Mouse (Mus musculus): ENCODE data around the gene Cdh22. TPM values are rescaled to one million over a fixed set of nuclear protein-coding genes. Genes with fewer than 3 reads are reported as not detected.
A peak's percentile ranks its signal among the peaks of the same experiment; 100 is the strongest.

The Cdh22 gene
- polyA plus RNA-seq, 1 experiment from 2014 or later = 5.6 TPM

DNA sequence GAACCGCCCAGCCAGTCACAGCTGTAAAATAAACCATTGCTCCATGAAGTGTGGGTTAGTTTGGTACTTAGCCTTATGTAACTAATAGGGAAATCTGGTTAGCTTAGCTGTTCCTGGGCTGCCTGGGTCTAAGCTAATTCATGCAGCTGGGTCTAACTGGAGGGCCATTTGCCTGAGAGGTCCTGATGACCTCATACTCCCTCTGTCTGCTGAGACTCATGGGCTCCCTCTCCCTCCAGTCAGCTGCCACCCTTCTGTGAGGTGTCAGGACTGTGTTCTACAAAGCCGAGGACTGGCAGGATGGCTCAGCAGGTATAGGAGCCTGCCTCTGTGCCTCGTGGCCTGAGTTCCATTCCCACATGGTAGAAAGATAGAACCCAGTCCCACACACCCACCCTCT lies 84.9 kb downstream of the Cdh22 start:
- Histone ChIP-seq H3K36me3 (ENCODE audit: control insufficient read depth, insufficient read depth) (no peaks in the 10 kb centered on the region), H3K4me1 (replicated peaks; ENCODE audit: control insufficient read depth, insufficient read depth, low read length) (peaks cover 11% of the 10 kb centered on the region), H3K27me3 (replicated peaks; ENCODE audit: control insufficient read depth, insufficient read depth, low read length) (no peaks in the 10 kb centered on the region), H3K4me2 (ENCODE audit: low read length) (no peak overlapping the region), H3K9me3 (ENCODE audit: control insufficient read depth, low read length) (peaks cover 2% of the 10 kb centered on the region; the same call in 1 of the 2 replicates), H3K27ac (ENCODE audit: low read length) (no peak overlapping the region), H3K9ac (replicated peaks; ENCODE audit: low read depth, low read length) (no peak overlapping the region), H3K4me3 (replicated peaks; ENCODE audit: low read length) (no peak overlapping the region)
- WGBS = 58% methylated on average over 3 of the region's 3 CpGs
- 0 out of 2 replicates have a peak, but pooled peaks have one; percentile 8 for ATAC-seq

DNA sequence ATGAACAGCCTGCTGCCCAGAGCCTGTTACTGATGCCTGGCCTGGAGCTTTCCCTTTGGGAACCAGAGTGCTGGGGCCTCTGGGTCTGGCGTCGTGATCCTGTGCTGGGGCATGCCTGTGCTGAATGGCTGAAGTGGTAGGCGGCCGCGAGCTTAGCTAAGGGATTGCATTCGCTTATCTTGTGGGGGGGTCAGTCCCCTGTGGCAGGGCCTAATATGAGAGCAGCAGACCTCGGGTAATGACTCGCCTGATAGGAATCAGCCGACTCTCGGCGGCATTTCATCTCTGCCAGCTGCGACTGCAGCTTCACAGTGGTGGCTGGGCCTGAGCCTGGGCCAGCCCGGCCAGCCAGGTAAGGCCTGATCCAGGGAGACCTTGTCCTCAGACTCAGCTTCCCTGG lies 88.8 kb downstream of the Cdh22 start:
- 73% methylated on average over 13 of the region's 13 CpGs for WGBS
- H3K27me3 ChIP-seq (replicated peaks; ENCODE audit: control insufficient read depth, insufficient read depth, low read length) = no peaks in the 10 kb centered on the region
- ATAC-seq = no peak
- no peak overlapping the region for H3K4me2 ChIP-seq (ENCODE audit: low read length)
- peaks cover 2% of the 10 kb centered on the region; the same call in 1 of the 2 replicates for H3K9me3 ChIP-seq (ENCODE audit: control insufficient read depth, low read length)
- H3K36me3 ChIP-seq (ENCODE audit: control insufficient read depth, insufficient read depth) = no peaks in the 10 kb centered on the region
- H3K4me3 ChIP-seq (replicated peaks; ENCODE audit: low read length) = no peak overlapping the region
- no peak overlapping the region for H3K9ac ChIP-seq (replicated peaks; ENCODE audit: low read depth, low read length)
- no peak overlapping the region for H3K27ac ChIP-seq (ENCODE audit: low read length)
- no peaks in the 10 kb centered on the region for H3K4me1 ChIP-seq (replicated peaks; ENCODE audit: control insufficient read depth, insufficient read depth, low read length)

DNA sequence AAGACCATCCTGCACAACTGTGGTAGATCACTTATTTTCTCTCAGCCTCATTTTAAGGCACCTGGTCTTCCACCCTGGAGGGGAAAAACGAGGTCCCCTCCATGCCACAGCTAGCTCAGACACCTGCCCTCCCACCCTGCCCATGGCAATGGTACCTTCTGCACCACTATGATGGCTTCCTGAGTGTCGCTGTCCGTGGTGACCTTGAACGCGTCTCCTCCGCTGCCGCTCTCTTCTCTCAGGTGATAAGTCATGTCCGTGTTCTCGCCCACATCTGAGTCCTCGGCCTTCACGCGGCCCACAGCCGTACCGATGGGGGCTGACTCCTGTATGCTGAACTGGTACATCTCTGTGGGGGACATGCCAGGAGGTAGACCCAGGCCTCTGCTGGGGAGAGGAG lies 91.2 kb downstream of the Cdh22 start:
- H3K4me1 ChIP-seq (replicated peaks; ENCODE audit: control insufficient read depth, insufficient read depth, low read length) = peaks cover 2% of the 10 kb centered on the region; the same call in 1 of the 2 replicates
- no peak overlapping the region for H3K9ac ChIP-seq (replicated peaks; ENCODE audit: low read depth, low read length)
- no peak overlapping the region for H3K4me2 ChIP-seq (ENCODE audit: low read length)
- peaks cover 2% of the 10 kb centered on the region; the same call in 1 of the 2 replicates for H3K9me3 ChIP-seq (ENCODE audit: control insufficient read depth, low read length)
- H3K36me3 ChIP-seq (ENCODE audit: control insufficient read depth, insufficient read depth) = no peaks in the 10 kb centered on the region
- H3K27ac ChIP-seq (ENCODE audit: low read length) = no peak overlapping the region
- ATAC-seq = no peak
- 81% methylated on average over 14 of the region's 14 CpGs for WGBS
- H3K27me3 ChIP-seq (replicated peaks; ENCODE audit: control insufficient read depth, insufficient read depth, low read length) = no peaks in the 10 kb centered on the region
- H3K4me3 ChIP-seq (replicated peaks; ENCODE audit: low read length) = no peak overlapping the region

DNA sequence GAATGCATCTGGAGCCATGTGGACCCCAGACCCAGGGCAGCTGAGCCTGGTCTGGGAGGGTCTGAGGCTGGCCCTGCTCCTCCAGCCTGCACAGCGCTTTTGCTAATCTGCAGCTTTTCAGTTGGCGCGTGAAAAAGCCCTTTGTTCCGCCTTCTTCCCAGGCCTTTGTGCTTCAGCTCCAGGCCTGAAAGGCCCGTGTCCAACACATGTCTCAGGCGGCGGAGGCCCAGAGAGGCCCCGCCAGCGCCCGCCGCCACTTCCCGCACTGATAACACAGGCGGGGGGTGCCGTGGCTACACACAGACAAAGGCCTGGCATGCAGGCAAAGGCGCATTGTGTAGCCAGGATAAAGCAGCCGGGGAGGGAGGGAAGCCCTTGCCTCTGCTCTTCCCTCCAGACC lies 98.6 kb downstream of the Cdh22 start:
- H3K4me2 ChIP-seq (ENCODE audit: low read length) = no peak overlapping the region
- peak; percentile 65 for ATAC-seq
- peak overlapping the region; percentile 20 for H3K9ac ChIP-seq (replicated peaks; ENCODE audit: low read depth, low read length)
- no peaks in the 10 kb centered on the region for H3K27me3 ChIP-seq (replicated peaks; ENCODE audit: control insufficient read depth, insufficient read depth, low read length)
- no peak overlapping the region for H3K4me3 ChIP-seq (replicated peaks; ENCODE audit: low read length)
- no peaks in the 10 kb centered on the region for H3K9me3 ChIP-seq (ENCODE audit: control insufficient read depth, low read length)
- peaks cover 33% of the 10 kb centered on the region for H3K4me1 ChIP-seq (replicated peaks; ENCODE audit: control insufficient read depth, insufficient read depth, low read length)
- H3K36me3 ChIP-seq (ENCODE audit: control insufficient read depth, insufficient read depth) = no peaks in the 10 kb centered on the region
- 3% methylated on average over 16 of the region's 16 CpGs for WGBS
- H3K27ac ChIP-seq (ENCODE audit: low read length) = peak overlapping the region; percentile 68

DNA sequence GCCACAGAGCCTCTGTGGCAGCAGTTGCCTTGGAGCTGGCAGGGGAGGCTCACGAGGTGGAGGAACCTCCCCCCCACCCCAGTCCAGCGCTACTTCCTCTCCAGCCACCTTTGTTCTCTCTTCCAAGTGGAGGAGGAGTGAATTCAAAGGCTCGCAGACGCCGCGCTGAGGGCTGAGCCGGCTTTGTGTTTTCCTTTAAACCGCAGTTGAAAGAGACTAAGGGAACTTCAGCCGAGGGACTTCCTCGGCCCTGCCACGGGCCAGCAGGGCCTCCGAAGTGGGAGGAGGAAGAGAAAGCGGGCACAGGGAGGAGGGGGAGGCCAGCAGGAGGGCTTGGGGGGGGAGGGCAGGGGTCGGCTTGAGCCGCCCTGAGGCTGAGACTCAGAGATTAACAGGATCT lies 101.1 kb downstream of the Cdh22 start:
- no peak overlapping the region for H3K4me3 ChIP-seq (replicated peaks; ENCODE audit: low read length)
- peak overlapping the region; percentile 46 for H3K9ac ChIP-seq (replicated peaks; ENCODE audit: low read depth, low read length)
- H3K27me3 ChIP-seq (replicated peaks; ENCODE audit: control insufficient read depth, insufficient read depth, low read length) = no peaks in the 10 kb centered on the region
- H3K27ac ChIP-seq (ENCODE audit: low read length) = peak overlapping the region; percentile 53
- ATAC-seq = peak; percentile 34
- H3K4me2 ChIP-seq (ENCODE audit: low read length) = peak overlapping the region; percentile 19; the same call in 1 of the 2 replicates
- peaks cover 33% of the 10 kb centered on the region for H3K4me1 ChIP-seq (replicated peaks; ENCODE audit: control insufficient read depth, insufficient read depth, low read length)
- H3K9me3 ChIP-seq (ENCODE audit: control insufficient read depth, low read length) = no peaks in the 10 kb centered on the region
- H3K36me3 ChIP-seq (ENCODE audit: control insufficient read depth, insufficient read depth) = no peaks in the 10 kb centered on the region
- WGBS = under 1% methylated on average over 15 of the region's 15 CpGs

DNA sequence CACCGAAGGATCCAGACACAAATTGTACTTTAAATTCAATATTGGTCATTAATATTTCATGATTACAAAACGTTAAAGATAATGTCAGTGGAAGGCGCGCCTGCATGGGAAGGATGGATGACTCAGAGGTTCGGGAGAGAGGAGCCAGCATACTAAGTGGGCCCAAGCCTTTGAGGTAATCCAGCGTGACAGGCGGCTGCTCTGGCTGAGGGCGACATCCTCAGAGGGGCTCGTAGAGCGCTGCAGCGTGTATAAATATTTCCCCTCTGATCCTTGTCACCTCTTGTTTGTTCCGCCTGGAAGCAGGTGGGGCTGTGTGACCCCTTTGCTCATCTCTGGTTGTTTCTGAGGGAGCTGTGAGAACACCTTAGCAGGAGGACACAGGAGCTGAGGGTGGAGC lies 103.2 kb downstream of the Cdh22 start:
- H3K4me1 ChIP-seq (replicated peaks; ENCODE audit: control insufficient read depth, insufficient read depth, low read length) = peaks cover 33% of the 10 kb centered on the region
- no peak for ATAC-seq

DNA sequence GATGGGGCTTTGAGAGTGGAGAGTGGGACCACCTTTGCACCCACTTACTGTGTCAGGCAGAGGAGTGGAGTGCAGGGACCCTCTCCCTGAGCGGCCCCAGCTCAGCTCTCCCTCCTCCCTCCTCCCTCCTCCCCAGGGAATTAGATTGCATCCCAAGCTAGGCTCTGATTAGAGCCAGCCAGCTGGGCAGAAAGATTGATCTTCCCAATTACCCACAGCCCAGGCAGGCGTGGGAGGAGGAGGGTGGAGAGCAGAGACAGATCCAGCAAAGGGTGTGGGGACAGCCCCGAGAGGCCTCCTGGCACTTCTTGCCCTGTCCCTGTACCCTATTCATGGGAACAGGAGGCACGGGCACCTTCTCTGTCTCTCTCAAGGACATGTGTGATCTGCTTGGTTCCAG lies 105.5 kb downstream of the Cdh22 start:
- Histone ChIP-seq H3K27ac (ENCODE audit: low read length) (no peak overlapping the region), H3K4me1 (replicated peaks; ENCODE audit: control insufficient read depth, insufficient read depth, low read length) (peaks cover 24% of the 10 kb centered on the region)

More for the DNA sequence above, 103.2 kb downstream of the Cdh22 start:
- H3K9ac ChIP-seq (replicated peaks; ENCODE audit: low read depth, low read length) = no peak overlapping the region
- H3K9me3 ChIP-seq (ENCODE audit: control insufficient read depth, low read length) = no peaks in the 10 kb centered on the region
- H3K27me3 ChIP-seq (replicated peaks; ENCODE audit: control insufficient read depth, insufficient read depth, low read length) = no peaks in the 10 kb centered on the region
- H3K27ac ChIP-seq (ENCODE audit: low read length) = no peak overlapping the region
- H3K36me3 ChIP-seq (ENCODE audit: control insufficient read depth, insufficient read depth) = no peaks in the 10 kb centered on the region
- WGBS = 34% methylated on average over 12 of the region's 12 CpGs
- no peak overlapping the region for H3K4me3 ChIP-seq (replicated peaks; ENCODE audit: low read length)
- H3K4me2 ChIP-seq (ENCODE audit: low read length) = no peak overlapping the region

DNA sequence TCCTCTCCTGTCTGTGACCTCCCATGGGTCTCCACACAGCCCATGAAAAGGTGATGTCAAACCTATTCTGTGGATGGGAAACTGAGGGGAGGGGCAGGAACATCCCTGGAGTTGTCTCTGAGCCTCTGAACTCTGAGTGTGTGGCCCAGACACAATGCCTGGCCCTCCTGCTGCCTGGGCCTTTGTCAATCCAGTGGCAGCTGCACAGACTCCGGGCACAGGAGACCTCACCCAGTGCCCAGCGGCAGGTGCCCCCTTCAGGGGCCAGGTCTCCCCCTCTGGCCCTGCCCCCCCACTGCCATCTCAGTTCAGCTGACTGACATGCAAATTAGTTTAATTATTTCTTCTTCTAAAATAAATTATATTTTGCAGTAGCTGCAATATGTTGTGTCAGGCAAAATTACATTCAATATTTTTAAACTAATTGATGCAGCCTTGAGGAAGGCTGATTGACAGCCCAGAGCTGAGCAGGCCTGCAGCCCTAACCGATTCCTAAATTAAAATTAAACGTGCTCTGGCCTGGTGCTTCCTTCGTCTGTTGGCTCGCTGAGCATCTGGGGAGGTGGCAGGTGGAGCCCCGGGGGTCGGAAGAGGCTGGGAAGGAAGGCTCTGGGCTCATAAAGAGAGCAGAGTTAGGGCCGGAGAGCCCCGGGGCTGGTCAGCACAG lies 107.6 kb downstream of the Cdh22 start:
- no peak overlapping the region for H3K4me2 ChIP-seq (ENCODE audit: low read length)
- H3K9me3 ChIP-seq (ENCODE audit: control insufficient read depth, low read length) = no peaks in the 10 kb centered on the region
- H3K9ac ChIP-seq (replicated peaks; ENCODE audit: low read depth, low read length) = no peak overlapping the region; the same call in 1 of the 2 replicates
- WGBS = 14% methylated on average over 10 of the region's 10 CpGs
- no peak overlapping the region for H3K4me3 ChIP-seq (replicated peaks; ENCODE audit: low read length)
- H3K4me1 ChIP-seq (replicated peaks; ENCODE audit: control insufficient read depth, insufficient read depth, low read length) = peaks cover 15% of the 10 kb centered on the region
- H3K27me3 ChIP-seq (replicated peaks; ENCODE audit: control insufficient read depth, insufficient read depth, low read length) = no peaks in the 10 kb centered on the region
- no peaks in the 10 kb centered on the region for H3K36me3 ChIP-seq (ENCODE audit: control insufficient read depth, insufficient read depth)
- peak overlapping the region; percentile 39; the same call in 1 of the 2 replicates for H3K27ac ChIP-seq (ENCODE audit: low read length)
- 0 out of 2 replicates have a peak, but pooled peaks have one; percentile 27 for ATAC-seq

More for the DNA sequence above, 105.5 kb downstream of the Cdh22 start:
- Histone ChIP-seq H3K27me3 (replicated peaks; ENCODE audit: control insufficient read depth, insufficient read depth, low read length) (no peaks in the 10 kb centered on the region), H3K4me2 (ENCODE audit: low read length) (no peak overlapping the region), H3K36me3 (ENCODE audit: control insufficient read depth, insufficient read depth) (no peaks in the 10 kb centered on the region), H3K9me3 (ENCODE audit: control insufficient read depth, low read length) (no peaks in the 10 kb centered on the region), H3K9ac (replicated peaks; ENCODE audit: low read depth, low read length) (no peak overlapping the region), H3K4me3 (replicated peaks; ENCODE audit: low read length) (no peak overlapping the region)
- 31% methylated on average over 4 of the region's 4 CpGs for WGBS
- no peak; the same call in 1 of the 2 replicates for ATAC-seq

DNA sequence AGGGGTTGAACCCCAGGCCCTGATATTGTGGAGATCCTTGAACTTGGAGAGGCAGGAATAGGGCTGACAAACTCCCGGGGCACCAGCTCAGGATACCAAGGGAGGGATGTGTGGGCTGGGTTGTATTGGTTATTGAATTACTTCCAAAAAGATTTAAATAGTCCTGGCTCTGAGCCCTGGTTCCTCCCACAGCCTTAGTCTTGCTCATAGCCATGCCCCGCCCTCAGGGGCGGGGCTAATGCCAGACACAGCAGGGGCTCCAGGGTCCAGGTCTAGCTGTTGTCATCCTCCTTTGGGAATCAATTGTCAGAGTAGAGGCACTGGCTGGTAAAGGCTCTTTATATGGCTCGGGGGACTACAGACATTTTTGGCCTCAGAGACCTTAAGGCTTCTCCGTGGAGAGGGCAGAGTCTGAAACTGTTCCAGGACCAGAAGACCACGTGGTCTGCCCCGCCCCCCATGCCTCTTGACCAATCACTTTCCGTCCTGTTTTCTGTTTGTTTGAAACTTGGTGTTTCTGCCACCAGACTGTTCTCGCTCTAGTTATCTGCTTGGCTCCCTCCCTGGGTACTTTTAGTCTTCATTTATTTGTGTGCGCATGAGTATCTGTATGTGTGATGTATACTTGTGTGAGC lies 113.3 kb downstream of the Cdh22 start:
- 23% methylated on average over 10 of the region's 10 CpGs for WGBS

More for the DNA sequence above, 113.3 kb downstream of the Cdh22 start:
- peak; percentile 47 for ATAC-seq
- peaks cover 18% of the 10 kb centered on the region for H3K4me1 ChIP-seq (replicated peaks; ENCODE audit: control insufficient read depth, insufficient read depth, low read length)
- no peaks in the 10 kb centered on the region for H3K9me3 ChIP-seq (ENCODE audit: control insufficient read depth, low read length)
- no peaks in the 10 kb centered on the region for H3K27me3 ChIP-seq (replicated peaks; ENCODE audit: control insufficient read depth, insufficient read depth, low read length)
- H3K4me2 ChIP-seq (ENCODE audit: low read length) = no peak overlapping the region
- H3K9ac ChIP-seq (replicated peaks; ENCODE audit: low read depth, low read length) = no peak overlapping the region
- no peak overlapping the region for H3K4me3 ChIP-seq (replicated peaks; ENCODE audit: low read length)
- H3K27ac ChIP-seq (ENCODE audit: low read length) = no peak overlapping the region
- no peaks in the 10 kb centered on the region for H3K36me3 ChIP-seq (ENCODE audit: control insufficient read depth, insufficient read depth)
